Mouse (Mus musculus) small intestine, adult 2 months (tissue): ENCODE measurements at regions not wholly inside any gene's neighbourhood (a gene's known extent, or its start where the extent isn't known, plus 50 kb on each side); places are given as distances from the start of the nearest gene placed in this dataset.

Experiments
- CTCF ChIP-seq: fragments of 200-500 bp; IDR thresholded peaks from 2 replicates; pipeline ENCODE4 v1.5.1; 2012; ENCODE audit warnings: low read depth, mild to moderate bottlenecking, control low read depth, inconsistent platforms, low read length, moderate library complexity, mixed read lengths; ENCODE audit not compliant: insufficient replicate concordance, insufficient read length; ENCODE audit errors: extremely low read depth
- POLR2A ChIP-seq: fragments of 200-500 bp; IDR thresholded peaks from 2 replicates; pipeline ENCODE4 v1.6.1; 2012; ENCODE audit warnings: low read depth, mild to moderate bottlenecking, control low read depth, inconsistent platforms, low read length, moderate library complexity

DNA sequence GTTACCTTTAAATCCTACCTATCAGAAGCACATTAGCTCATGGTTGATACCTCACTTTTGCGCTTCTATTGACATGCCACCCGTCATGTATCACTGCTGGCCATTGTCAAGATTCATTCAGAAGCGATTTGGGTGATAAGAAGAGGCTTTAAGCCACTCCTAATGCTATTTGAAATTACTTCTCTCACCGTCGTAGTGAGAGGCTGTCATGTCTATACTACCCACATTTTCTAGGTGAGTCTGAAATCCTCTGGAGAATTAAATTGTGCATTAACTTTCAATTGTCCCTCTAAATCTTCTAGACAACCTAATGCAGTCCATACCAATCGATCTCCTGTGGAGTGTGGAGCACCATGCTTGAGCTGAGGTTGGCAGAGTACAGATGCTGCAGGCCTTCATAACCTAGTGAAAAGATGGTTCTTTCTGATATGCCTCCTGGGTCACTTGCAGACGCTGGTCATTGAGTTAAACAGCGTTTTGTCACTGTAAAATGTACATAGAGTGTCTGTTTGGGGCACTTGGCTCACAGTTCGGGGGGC lies 312.5 kb downstream of the Hace1 start:
- TF ChIP-seq CTCF (no peak), POLR2A (no peak)
